Mouse (Mus musculus) midbrain, embryonic 10.5 days (tissue): ENCODE measurements around the gene Faap20. TPM values are rescaled to one million over a fixed set of nuclear protein-coding genes. Genes with fewer than 3 reads are reported as not detected.
A peak's percentile ranks its signal among the peaks of the same experiment; 100 is the strongest.

ENCODE experiments used
- DNase-seq: peaks from one replicate; pipeline ENCODE4 v3.0.0-alpha.2; 2017; ENCODE audit warnings: low spot score
- H3K27ac ChIP-seq: fragments of 300-500 bp; sonication (generic); replicated peaks from 2 replicates; pipeline ENCODE4 v1.5.1; 2016; ENCODE audit warnings: mild to moderate bottlenecking
- H3K27me3 ChIP-seq: fragments of 300-500 bp; sonication (generic); 2 replicates; pipeline ENCODE4 v1.6.1; 2016; ENCODE audit warnings: low read depth, mild to moderate bottlenecking; ENCODE audit not compliant: poor library complexity, severe bottlenecking
- H3K36me3 ChIP-seq: fragments of 300-500 bp; sonication (generic); 2 replicates; pipeline ENCODE4 v1.6.1; 2016; ENCODE audit warnings: mild to moderate bottlenecking, moderate library complexity
- H3K4me1 ChIP-seq: fragments of 300-500 bp; sonication (generic); 2 replicates; pipeline ENCODE4 v1.6.1; 2016
- H3K4me3 ChIP-seq: fragments of 300-500 bp; sonication (generic); 2 replicates; pipeline ENCODE4 v1.5.1; 2016; ENCODE audit warnings: mild to moderate bottlenecking, moderate library complexity
- H3K9me3 ChIP-seq: fragments of 300-500 bp; sonication (generic); replicated peaks from 2 replicates; pipeline ENCODE4 v1.6.1; 2016; ENCODE audit warnings: mild to moderate bottlenecking
- WGBS: fragments of 180-500 bp; shearing (Covaris S2); methylation state at CpG from one replicate; pipeline ENCODE4 v1.1.7; 2016; 5-methylcytosine and 5-hydroxymethylcytosine counted together
- polyA plus RNA-seq: library from polyadenylated mRNA; unstranded; fragments of >200 nt; fragmentation: Nextera tagmentation; extraction: Ambion mirVana; gene quantifications from 2 replicates; pipeline ENCODE4 v1.2.1, GENCODE M21; 2016

Faap20 gene
- polyA plus RNA-seq, 1 experiment from 2014 or later, result 120 TPM

DNA sequence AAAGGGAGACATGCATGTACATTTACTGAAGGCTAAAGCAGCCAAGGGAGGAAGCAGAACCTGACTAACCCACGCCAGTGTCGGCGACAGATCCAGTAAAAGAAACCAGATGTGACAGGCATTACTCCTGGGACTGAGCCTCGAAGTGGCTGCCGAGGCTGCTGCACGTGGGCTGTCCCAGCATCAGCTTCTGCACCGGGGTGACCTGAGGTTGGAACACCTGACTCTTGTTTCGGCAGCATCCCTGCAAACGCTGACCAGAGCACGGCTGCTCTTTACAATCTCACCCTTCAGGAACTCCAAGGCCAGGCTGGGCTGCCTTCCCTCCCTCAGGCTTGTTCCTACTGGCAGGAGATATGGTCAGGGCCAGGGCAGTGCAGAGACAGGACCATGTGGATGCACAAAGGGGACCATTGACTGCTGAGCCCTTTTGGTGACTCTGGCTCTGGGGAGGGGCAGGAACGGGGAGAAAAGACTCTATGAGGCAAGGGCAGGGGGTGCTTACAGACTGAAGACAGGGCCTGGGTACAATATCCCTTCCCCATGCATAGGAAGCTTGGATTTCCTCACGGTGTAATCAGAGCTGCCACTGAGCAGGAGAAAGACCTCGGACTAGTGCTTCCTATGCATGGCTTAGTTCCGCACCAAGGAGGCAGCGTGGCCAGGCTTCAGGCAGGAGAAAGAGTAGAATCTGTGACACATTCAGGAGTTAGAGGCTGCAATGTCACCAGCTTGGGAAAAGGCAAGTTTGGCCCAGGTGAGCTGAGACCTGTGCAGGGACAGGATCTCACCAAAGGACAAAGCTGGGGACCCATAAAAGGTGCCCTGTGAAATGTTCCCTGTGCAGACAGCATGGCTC lies 35.1 kb downstream of the Faap20 start:
- Histone ChIP-seq H3K36me3 (no peaks in the 10 kb centered on the region), H3K9me3 (no peaks in the 10 kb centered on the region), H3K27ac (0 out of 2 replicates have a peak overlapping the region, but pooled peaks have one; percentile 46), H3K27me3 (no peaks in the 10 kb centered on the region), H3K4me1 (peaks cover 31% of the 10 kb centered on the region), H3K4me3 (no peak overlapping the region)
- no peak for DNase-seq
- WGBS, result 70% methylated on average over 15 of the region's 15 CpGs

DNA sequence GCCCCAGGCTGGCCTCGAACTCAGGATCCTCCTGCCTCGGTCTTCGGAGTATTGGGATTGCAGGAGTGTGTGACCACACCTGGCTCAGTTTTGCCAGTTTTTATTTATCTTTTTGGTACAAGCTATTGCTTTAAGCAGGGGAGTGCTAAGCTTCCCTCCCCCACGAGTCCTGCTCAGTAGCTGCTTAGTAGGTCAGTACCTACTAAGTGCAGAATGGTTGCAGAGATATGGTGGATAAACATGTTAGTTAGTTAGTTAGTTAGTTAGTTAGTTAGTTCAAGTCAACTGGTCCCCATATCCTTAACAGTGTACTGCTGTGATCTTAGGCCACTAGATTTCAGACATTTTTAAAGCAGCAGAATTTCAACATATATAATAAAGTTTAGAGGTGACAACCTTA lies 36.5 kb downstream of the Faap20 start:
- H3K27ac ChIP-seq, result no peak overlapping the region
- no peaks in the 10 kb centered on the region for H3K36me3 ChIP-seq
- 87% methylated on average over 4 of the region's 4 CpGs for WGBS
- H3K4me1 ChIP-seq, result peaks cover 31% of the 10 kb centered on the region
- no peaks in the 10 kb centered on the region for H3K9me3 ChIP-seq
- no peak for DNase-seq
- H3K4me3 ChIP-seq, result no peak overlapping the region
- H3K27me3 ChIP-seq, result no peaks in the 10 kb centered on the region

DNA sequence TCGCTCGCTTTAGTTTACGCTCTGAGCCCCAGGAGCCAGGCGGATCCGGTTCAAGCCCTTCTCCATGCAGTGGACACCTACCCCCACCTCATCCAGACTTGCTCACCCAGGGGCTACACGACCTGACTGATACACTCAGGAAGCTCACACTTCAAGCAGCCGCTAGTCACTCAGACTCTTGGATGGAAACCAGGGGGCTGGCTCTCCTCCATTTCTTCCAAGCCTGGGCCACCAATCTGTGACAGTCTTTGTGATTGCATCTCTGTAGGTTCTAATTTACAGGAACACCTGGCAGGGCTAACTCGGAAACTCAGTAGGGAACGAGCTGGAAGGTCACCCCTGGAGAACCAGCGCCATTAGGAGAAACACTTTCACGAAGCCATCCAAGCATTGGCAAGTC lies 38.1 kb downstream of the Faap20 start:
- WGBS, result 93% methylated on average over 11 of the region's 11 CpGs
- Histone ChIP-seq H3K4me3 (no peak overlapping the region), H3K9me3 (no peaks in the 10 kb centered on the region), H3K27me3 (no peaks in the 10 kb centered on the region), H3K4me1 (peaks cover 18% of the 10 kb centered on the region), H3K36me3 (no peaks in the 10 kb centered on the region), H3K27ac (no peak overlapping the region)
- no peak for DNase-seq

DNA sequence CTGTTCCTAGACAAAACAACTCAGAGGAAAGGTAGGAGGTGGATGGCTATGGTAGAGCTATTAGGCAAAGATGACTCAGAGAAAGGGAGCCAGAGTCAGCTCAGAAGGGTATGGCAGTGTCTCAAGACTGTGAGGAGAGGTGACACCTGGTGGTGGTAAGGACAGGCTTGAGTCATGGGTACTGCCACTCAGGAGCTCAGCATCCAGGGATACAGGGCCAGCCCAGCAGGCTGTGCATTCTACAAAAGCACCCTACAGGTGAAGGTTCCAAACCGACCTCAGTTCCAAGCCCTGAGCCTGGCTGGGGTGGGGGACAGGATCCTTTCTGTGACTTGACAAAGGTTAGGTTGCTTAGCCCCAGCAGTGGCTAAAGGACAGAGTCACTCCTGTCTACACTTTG lies 39.0 kb downstream of the Faap20 start:
- H3K4me1 ChIP-seq, result peaks cover 10% of the 10 kb centered on the region; the same call in 1 of the 2 replicates
- 95% methylated on average over 1 of the region's 1 CpGs for WGBS
- H3K9me3 ChIP-seq, result no peaks in the 10 kb centered on the region
- H3K27me3 ChIP-seq, result no peaks in the 10 kb centered on the region
- H3K27ac ChIP-seq, result no peak overlapping the region
- no peak for DNase-seq
- H3K36me3 ChIP-seq, result no peaks in the 10 kb centered on the region
- H3K4me3 ChIP-seq, result no peak overlapping the region

DNA sequence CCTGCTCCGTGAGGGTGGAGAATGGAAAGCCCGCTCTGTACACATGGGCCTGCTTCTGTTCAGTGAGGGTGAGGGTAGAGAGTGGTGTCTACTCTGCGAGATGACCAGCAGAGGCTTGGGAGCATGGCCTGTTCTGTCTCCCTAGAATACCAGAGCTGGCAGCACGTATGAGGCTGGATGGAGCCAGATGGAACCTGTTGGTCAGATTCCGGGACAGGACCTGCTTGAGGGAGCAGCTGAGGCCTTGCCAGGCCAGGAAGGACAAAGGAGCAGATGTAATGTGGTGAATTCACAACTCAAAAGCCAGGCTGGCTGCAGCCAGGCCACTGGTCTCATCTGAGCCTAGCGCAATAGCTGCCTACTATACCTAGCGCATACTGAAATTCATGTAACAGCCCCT lies 40.4 kb downstream of the Faap20 start:
- H3K36me3 ChIP-seq, result no peaks in the 10 kb centered on the region
- no peak overlapping the region for H3K4me3 ChIP-seq
- no peaks in the 10 kb centered on the region for H3K27me3 ChIP-seq
- 93% methylated on average over 7 of the region's 7 CpGs for WGBS
- no peak for DNase-seq
- H3K27ac ChIP-seq, result 0 out of 2 replicates have a peak overlapping the region, but pooled peaks have one; percentile 38
- no peaks in the 10 kb centered on the region for H3K9me3 ChIP-seq
- 0 out of 2 replicates have a peak, but pooled peaks cover 2% of the 10 kb centered on the region for H3K4me1 ChIP-seq

DNA sequence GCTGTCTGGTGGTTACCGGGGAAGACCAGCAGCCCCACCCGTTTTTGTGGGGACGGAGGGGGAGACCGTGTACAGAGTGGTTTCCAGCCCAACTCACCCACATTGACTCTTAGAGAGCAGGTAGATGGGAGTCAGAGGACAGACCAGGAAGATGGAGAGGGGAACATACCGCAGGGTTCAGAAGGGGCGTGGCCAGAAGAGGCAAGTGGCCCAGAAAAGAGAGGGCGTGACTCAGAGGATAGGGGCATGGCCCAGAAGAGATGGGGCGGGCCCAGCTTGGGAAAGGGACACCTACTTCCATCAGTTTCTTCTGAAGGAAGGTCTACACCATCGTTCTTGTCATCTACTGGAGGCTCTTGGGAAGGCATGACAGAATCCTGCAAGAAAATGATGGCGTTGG lies 43.3 kb downstream of the Faap20 start:
- H3K36me3 ChIP-seq, result no peaks in the 10 kb centered on the region
- WGBS, result 90% methylated on average over 10 of the region's 10 CpGs
- H3K27me3 ChIP-seq, result no peaks in the 10 kb centered on the region
- no peak overlapping the region for H3K27ac ChIP-seq
- no peaks in the 10 kb centered on the region for H3K9me3 ChIP-seq
- no peaks in the 10 kb centered on the region for H3K4me1 ChIP-seq
- no peak for DNase-seq
- H3K4me3 ChIP-seq, result no peak overlapping the region

DNA sequence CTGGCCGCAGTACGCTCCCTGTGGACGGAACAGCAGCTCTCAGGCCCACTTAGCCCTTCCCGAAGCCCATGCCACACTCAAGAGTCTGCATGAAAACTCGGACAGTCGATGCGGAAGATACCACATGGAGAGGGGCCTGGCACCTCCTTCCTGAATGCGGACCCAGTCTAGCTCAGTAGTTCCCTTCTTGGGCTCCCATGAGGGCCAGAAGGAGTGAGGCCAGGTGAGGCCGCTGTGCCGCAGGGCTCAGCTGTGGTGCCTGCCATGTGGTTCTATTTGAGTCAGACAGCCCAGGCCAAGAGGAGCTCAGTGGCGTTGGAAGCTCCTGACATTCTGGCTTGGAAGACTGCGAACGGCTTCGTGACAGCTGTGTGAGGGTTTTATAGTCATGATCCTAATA lies 44.8 kb downstream of the Faap20 start:
- WGBS, result 92% methylated on average over 14 of the region's 14 CpGs
- Histone ChIP-seq H3K4me3 (no peak overlapping the region), H3K36me3 (no peaks in the 10 kb centered on the region), H3K4me1 (no peaks in the 10 kb centered on the region), H3K9me3 (no peaks in the 10 kb centered on the region), H3K27me3 (no peaks in the 10 kb centered on the region), H3K27ac (no peak overlapping the region)
- no peak for DNase-seq

DNA sequence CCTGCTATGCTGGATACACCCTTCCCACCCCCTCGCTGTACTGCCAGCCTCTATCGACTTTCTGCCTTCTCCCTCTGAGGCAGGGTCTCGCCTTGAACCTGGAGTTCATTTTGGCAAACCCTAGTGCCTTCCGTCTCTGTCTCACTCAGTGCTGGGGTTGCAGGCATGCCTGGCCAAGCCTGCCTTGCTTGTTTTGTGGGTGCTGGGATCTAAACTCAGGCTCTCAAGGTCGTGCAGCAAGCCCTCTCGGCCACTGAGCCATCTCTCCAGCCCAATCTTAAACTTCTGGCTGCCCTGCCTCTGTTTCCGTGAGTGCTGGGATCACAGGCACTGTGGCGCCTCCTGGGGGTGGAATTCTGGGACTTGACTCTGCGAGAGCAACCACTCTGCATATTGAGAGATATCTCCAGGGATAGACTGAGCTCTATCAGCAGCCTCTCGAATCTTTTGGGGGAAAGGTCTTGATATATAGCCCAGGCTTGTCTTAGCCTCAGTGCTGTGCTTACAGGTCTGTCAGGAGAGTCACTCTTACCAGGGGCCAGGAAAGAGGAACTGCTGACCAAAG lies 45.5 kb downstream of the Faap20 start:
- H3K36me3 ChIP-seq, result no peaks in the 10 kb centered on the region
- H3K9me3 ChIP-seq, result no peaks in the 10 kb centered on the region
- DNase-seq, result no peak
- WGBS, result 80% methylated on average over 10 of the region's 10 CpGs
- H3K4me1 ChIP-seq, result peaks cover 2% of the 10 kb centered on the region
- no peak overlapping the region for H3K27ac ChIP-seq
- no peak overlapping the region for H3K4me3 ChIP-seq
- H3K27me3 ChIP-seq, result no peaks in the 10 kb centered on the region

DNA sequence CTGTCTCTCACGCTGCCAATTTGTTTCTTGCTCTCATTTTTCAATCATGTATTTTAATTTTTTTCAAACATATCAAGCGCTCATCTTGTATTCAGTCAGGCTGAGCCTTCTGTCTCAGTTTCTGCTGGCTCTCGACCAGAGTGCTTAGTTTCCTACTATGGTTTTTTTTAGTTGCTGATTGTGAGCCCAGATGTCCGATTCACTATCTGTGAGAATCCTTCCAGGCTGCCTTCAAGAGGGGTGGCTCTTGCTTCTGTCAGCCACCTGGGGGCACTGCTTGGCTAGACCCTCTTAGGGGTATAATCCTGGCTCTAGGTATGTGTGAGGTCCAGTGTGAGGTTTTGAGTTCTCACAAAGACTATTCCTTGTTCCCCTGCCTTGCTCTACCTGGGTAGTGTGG lies 46.4 kb downstream of the Faap20 start:
- no peak for DNase-seq
- no peaks in the 10 kb centered on the region for H3K36me3 ChIP-seq
- WGBS, result 83% methylated on average over 4 of the region's 4 CpGs
- peaks cover 6% of the 10 kb centered on the region for H3K4me1 ChIP-seq
- H3K9me3 ChIP-seq, result no peaks in the 10 kb centered on the region
- H3K27me3 ChIP-seq, result no peaks in the 10 kb centered on the region
- no peak overlapping the region for H3K4me3 ChIP-seq
- no peak overlapping the region for H3K27ac ChIP-seq

DNA sequence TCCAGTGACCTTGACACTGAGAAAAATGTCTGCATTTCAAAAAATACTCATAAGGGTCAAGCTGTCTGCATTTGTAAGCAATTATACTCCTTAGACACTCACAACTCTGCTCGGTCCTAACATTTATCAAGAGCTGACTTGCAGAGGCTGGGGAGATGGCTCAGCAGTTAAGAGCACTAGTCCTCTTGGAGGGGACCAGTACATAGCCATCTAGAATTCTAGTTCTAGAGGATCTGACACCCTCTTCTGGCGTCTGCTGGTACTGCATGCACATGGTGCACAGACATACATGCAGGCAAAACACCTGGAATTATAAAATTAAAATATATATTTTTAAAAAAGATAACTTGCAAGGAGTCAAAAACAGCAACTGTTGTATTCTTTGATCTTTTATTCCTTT lies 47.5 kb downstream of the Faap20 start:
- peak; percentile 32 for DNase-seq
- Histone ChIP-seq H3K27ac (no peak overlapping the region), H3K4me3 (no peak overlapping the region), H3K9me3 (no peaks in the 10 kb centered on the region), H3K4me1 (peaks cover 6% of the 10 kb centered on the region), H3K27me3 (no peaks in the 10 kb centered on the region), H3K36me3 (no peaks in the 10 kb centered on the region)
- WGBS, result 56% methylated on average over 2 of the region's 2 CpGs

DNA sequence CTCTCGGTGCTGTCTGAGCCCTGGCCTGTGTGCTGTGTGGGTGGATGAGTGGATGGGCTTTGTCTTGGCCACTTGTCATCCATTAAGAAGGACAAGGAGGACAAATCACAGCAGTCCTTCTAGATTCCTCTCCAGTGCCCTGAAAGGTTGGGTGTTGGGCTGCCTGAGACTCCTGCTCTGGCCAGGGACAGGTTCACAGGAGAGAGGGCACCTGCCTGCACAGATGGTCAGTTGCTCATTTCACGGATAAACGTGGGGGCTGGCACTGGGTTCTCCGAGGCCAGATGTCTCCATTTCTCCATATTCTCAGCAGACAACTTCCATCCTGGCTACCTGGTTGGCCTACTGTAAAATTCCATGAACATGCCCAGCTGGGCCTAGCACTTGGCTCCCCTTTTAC lies 49.2 kb downstream of the Faap20 start:
- no peak overlapping the region for H3K27ac ChIP-seq
- no peaks in the 10 kb centered on the region for H3K27me3 ChIP-seq
- H3K36me3 ChIP-seq, result no peaks in the 10 kb centered on the region
- H3K4me3 ChIP-seq, result no peak overlapping the region
- DNase-seq, result no peak
- no peaks in the 10 kb centered on the region for H3K9me3 ChIP-seq
- 94% methylated on average over 4 of the region's 4 CpGs for WGBS
- peaks cover 6% of the 10 kb centered on the region for H3K4me1 ChIP-seq

DNA sequence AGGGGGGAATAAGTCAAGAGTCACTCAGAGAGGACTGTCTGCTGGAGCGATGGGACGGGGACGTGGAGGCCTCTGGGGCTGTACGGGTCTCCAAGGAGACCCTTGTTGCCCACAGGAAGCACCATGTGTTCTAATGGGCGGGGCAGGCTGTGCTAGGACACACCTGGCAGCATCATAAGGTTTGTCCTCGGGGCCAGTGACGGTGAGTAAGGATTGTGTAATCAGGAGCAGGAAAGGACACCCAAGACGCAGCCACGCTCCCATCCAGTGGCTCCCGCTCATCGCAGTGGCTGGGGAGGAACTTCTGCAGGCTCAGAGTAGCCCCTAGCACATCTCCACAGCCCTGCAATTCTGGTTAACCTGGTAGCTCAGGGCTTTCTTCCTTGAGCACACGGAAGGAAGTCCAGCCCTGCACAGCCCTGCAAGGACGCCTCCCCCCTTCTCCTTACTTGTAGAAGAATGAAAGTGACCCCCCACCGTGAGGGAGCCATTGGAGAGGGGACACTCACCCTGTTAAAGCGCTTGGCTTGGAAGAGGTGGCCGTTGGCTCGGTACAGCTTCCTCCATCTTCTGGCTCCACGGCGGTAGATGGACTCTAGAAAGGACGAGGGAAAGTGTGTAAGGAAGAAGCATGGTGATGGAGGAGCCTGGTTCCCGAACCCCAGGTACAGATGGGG lies 51.0 kb downstream of the Faap20 start:
- DNase-seq, result no peak
- WGBS, result 82% methylated on average over 21 of the region's 21 CpGs
- H3K36me3 ChIP-seq, result no peaks in the 10 kb centered on the region
- H3K4me3 ChIP-seq, result no peak overlapping the region
- no peaks in the 10 kb centered on the region for H3K9me3 ChIP-seq
- H3K27me3 ChIP-seq, result no peaks in the 10 kb centered on the region
- peaks cover 11% of the 10 kb centered on the region for H3K4me1 ChIP-seq
- H3K27ac ChIP-seq, result peak overlapping the region; percentile 53

DNA sequence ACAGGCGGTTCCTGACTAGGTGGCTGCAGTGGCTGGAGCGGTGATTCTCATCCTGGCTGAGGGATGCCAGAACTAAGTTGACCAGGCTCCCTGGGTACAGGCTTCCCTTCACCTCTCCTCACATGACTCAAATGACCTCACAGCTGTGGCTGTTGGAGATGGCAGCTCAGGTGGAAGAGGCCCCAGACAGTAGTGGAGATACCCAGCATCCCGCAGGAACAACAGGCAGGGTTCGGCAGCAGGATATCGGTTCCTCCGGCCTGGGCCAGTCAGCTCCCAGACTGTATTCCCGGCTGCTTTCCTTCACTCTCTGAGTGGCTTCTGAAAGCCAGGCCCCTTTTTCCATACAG lies 51.5 kb downstream of the Faap20 start:
- 94% methylated on average over 7 of the region's 7 CpGs for WGBS
- H3K27me3 ChIP-seq, result no peaks in the 10 kb centered on the region
- no peak for DNase-seq
- H3K4me3 ChIP-seq, result no peak overlapping the region
- H3K36me3 ChIP-seq, result no peaks in the 10 kb centered on the region
- no peaks in the 10 kb centered on the region for H3K9me3 ChIP-seq
- H3K27ac ChIP-seq, result no peak overlapping the region
- H3K4me1 ChIP-seq, result peaks cover 16% of the 10 kb centered on the region
